Mouse (Mus musculus): ENCODE data around the gene Larp6.

The Larp6 gene

GRCm38 (mm10) chr9:60715828-60716227 is 3.0 kb downstream of the Larp6 start:
- DNase-seq: no peak

GRCm38 (mm10) chr9:60718284-60718683 is 5.5 kb downstream of the Larp6 start:
- peak; percentile 54 for DNase-seq

DNA sequence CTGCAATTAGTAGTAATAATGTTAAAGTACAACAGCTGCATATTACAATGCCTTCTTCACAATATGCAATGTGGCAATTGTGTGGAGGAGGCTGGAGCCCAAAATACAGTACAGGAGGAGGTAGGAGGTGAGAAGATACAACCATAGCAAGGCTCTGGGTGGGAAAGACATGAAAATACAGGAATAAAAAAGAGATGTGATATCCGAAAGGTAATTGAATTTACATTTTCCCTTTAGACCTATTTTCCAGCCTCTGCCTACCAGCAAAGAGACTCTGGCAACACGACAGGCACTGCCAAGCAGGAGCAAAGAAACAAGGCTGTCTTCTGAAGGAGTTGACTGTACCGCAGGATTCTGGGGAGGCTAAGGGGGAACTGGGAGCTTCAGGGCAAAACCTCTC is 6.9 kb downstream of the Larp6 start:
- no peak for DNase-seq

DNA sequence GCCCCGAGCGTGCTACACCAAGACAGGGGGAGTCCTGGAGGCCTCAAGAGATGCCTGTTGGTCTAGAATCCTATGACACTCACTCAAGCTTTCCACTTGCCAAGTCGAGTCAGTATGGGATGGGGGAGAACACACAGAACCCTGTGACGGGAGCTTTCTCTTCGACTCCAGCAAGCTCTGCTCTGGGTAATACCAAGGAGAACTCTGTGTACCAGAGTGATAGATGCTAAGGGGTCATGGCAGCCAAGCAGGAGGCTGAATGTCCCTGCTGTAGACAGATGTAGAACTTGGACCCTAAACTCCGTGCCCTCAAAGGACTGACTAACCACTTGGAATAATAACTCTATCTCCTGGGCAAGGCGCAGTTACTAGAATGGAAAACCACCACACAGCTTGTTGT is 12.2 kb downstream of the Larp6 start:
- no peak for DNase-seq

DNA sequence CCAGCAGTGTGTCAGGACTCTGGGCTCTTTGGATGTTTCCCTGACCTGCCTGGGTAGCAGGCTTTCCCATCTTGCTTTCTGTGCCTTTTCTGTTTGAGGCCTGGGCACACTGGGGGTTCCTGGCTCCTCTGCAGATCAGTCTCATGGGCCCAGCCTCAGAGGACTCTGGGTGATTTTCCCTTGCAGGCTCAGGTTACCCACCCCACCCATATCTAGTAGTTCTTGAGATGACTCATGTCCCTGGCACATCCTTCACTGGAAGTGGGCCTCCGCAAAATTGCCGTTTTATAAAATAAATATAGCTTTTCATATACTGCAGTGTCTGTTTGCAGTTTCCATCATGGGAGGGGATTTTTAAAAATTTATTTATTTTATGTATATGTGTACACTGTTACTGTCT is 21.5 kb downstream of the Larp6 start:
- no peak for DNase-seq

DNA sequence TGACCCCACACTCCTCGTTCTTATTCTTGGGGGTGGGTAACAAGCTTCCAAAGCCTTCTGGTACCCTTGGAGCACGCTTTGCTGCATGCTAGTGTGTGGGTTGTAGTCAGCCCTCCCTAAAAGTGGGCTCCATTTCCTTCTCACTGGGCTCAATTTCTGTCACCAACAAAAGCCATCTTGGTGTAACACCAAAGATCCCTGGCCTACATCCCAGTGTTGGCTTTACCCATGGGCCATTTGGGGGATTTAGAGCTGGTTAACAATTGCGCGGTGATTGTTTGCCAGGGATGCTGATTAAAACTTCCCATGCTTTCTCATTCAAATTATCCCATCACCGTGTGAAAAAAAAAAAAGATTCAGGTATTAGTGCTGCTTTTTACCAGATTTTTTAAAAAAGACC is 26.3 kb downstream of the Larp6 start:
- DNase-seq: no peak

GRCm38 (mm10) chr9:60741436-60741835 is 28.6 kb downstream of the Larp6 start:
- no peak for DNase-seq

- no peak for DNase-seq
Measured at GRCm38 (mm10) chr9:60742516-60742915, 29.7 kb downstream of the Larp6 start.

DNA sequence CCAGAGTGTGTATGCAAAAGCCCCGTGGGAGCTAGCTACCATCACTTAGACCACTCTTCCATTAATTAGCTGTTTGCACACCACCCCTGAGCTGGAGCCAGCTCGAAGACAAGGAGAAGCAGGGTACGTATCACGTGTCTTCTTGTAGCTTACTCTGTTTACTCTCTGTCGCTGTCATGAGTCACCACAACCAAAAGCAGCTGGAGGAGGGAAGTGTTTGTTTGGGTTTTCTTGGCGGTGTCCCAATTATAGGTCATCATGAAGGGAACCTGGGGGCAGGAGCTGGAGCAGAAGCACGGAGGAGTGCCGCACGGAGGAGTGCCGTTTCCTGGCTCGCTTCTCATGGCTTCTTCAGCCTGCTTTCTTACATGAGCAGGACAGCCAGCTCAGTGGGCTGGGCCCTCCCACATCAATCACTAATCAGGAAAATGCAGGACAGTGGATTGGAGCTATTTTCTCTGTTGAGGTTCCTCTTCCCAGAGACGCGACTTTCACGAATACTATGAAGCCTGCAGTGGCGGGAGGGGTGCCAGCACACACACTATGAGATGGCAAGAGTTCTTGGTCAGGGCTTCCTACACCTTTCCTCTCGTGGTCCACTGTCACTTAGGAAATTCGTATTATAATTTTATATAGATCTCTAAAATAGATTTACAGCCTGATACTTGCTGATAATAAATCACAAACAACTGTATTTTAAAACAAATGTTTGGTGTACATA is 30.6 kb downstream of the Larp6 start:
- no peak for DNase-seq

GRCm38 (mm10) chr9:60744171-60744969 is 31.6 kb downstream of the Larp6 start:
- DNase-seq: peak; percentile 76

- no peak for DNase-seq
Measured at GRCm38 (mm10) chr9:60744971-60745370, 32.2 kb downstream of the Larp6 start.

DNA sequence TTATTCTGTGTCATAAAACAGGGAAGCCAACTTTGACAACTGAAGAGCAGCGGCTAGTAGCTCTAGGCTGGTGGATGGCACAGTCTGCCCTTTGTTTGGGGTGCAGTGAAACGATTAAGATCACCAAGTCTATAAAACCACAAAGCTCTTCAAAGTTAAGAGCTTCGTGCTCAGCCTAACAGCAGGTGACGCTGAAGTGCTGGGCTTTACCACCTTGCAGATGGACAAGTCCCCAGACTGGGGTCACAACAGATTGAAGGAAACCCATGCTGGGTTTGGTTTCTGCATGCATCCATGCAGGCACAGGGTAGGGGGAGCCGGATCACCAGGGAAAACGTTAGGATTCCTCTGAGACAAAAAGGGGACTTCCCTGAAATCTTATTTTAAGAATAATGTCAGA is 33.8 kb downstream of the Larp6 start:
- DNase-seq: no peak

- DNase-seq: no peak
Measured at GRCm38 (mm10) chr9:60747672-60748071, 34.9 kb downstream of the Larp6 start.

GRCm38 (mm10) chr9:60748191-60748590 is 35.4 kb downstream of the Larp6 start:
- DNase-seq: no peak

DNA sequence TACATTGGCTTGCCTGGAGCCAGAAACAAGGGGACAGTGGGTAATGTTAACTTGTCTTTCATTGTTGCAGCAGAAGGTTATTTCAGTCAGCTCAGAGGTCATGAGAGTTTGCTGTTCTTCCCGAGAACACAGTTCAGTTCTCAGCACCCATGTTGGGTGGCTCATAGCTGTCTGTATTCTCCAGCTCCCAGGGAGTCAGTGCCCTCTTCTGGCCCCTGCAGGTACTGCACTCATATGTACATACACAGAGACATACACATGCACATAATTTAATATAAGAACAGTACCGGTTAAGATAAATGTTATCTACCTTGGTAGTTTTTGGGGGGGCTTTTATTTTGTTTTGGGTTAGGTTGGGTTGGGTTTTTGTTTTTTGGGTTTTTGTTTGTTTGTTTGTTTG is 36.3 kb downstream of the Larp6 start:
- no peak for DNase-seq

- DNase-seq: no peak
Measured at GRCm38 (mm10) chr9:60751098-60751497, 38.3 kb downstream of the Larp6 start.

DNA sequence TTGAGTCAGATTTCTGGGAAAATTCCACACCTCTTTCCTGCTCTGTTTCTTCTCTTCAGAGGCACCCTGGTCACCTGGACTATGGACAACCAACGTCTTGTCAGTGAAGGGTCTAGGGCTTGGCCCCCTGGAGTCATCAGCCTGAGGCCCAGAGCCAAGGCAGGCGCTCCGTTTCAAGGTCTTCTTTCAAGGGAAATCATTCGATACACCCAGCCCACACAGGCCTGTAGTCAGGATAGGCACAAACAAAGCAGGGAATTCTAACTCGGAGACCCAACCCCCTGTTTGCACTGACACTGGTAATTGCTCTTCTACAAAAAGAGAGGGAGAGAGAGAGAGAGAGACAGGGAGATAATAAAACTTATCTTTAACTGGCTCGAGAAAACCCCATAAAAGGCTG is 39.2 kb downstream of the Larp6 start:
- no peak for DNase-seq

DNA sequence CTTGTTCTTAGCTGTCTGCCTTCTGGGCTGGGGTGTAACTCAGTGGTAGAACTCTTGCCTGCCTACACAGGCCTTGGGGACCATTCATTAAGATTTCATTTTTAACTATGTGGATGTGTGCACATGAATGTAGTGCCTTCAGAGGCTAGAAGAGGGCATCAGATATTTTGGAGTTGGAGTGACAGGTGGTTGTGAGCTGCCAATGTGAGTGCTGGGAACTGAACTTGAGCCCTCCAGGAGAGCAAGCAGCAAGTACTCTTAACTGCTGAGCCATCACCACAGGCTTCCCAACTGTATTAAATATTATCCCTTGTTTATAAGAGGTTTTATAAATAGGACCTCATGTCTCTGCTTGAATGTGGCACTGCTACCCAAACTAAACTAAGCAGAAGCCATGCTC is 39.8 kb downstream of the Larp6 start:
- no peak for DNase-seq

GRCm38 (mm10) chr9:60756258-60756657 is 43.5 kb downstream of the Larp6 start:
- peak; percentile 74 for DNase-seq

DNA sequence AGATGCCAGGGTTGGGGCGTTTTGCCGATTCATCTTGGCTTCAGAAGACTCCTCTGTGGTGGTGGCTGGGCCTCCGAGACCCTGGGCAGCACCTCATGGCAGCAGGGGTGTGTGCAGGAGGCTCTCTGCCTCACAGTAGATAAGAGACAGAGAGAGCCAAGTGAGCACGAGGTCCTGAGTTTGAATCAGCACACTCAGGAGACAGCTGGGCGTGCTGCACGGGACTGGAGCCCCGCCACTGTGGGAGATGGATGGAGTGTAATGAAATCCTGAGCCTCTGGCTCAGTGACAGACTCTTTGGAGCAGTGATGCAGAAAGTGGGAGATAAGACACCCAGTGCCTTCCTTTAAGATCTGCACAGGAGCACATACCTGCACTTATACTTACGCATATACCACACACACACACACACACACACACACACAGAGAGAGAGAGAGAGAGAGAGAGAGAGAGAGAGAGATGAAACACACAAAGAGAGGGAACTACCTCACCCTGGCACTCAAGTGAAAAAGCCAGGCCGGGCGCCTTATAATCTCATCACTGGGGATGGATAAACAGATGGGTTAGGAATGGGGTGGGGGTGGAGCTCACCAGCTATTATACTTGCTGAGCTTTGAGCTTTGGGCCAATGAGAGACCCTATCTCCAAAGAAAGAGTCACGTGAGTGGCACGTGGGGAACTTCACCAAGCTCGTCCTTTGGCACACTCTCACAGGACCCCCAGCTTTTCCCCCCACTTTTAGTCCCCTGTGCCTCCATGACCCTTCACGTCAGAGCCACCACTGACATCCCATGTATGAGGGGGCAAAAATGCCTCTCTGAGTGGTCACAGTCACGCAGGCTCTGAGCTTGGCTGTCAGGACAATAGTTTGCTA is 44.3 kb downstream of the Larp6 start:
- DNase-seq: no peak

- DNase-seq: peak; percentile 57
Measured at GRCm38 (mm10) chr9:60757817-60758216, 45.0 kb downstream of the Larp6 start.

GRCm38 (mm10) chr9:60759436-60760007 is 46.7 kb downstream of the Larp6 start:
- DNase-seq: no peak

- DNase-seq: peak; percentile 35
Measured at GRCm38 (mm10) chr9:60765181-60765580, 52.4 kb downstream of the Larp6 start.

Measured in embryo, embryonic 11 days (tissue).